Mouse (Mus musculus): ENCODE data around the gene Epb41l4b. TPM values are rescaled to one million over a fixed set of nuclear protein-coding genes. Genes with fewer than 3 reads are reported as not detected.
A peak's percentile ranks its signal among the peaks of the same experiment; 100 is the strongest.

Gene Epb41l4b
- polyA plus RNA-seq, 1 experiment, result 8.7 TPM

DNA sequence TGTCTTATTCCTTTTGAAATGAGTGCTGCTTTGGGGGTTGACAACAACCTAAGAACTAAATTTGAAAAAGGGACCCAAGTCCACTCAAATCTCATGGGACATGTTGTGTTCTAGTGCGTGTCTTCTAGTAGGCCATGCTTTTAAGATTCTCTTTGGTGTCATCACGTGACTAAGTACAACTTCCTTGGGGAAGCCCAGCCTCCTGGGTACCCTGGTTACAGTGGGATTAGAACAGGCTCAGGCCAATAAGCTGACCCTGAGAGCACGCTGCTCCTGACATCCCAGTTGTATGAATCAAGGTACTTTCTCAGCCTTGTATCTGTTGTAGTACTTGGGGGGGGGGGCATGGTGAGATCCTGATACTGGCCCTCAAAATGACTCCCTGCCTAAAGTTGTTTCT is 191.5 kb downstream of the Epb41l4b start:
- DNase-seq (ENCODE audit: low read depth), result no peak
- no peak for TF ChIP-seq POLR2A (IDR thresholded peaks at IDR 0.05; ENCODE audit: borderline replicate concordance, extremely low read depth, insufficient read depth, insufficient read length, poor library complexity, severe bottlenecking)
- TF ChIP-seq CTCF (IDR thresholded peaks at IDR 0.05; ENCODE audit: borderline replicate concordance, extremely low read depth, insufficient read depth, insufficient read length), result no peak

DNA sequence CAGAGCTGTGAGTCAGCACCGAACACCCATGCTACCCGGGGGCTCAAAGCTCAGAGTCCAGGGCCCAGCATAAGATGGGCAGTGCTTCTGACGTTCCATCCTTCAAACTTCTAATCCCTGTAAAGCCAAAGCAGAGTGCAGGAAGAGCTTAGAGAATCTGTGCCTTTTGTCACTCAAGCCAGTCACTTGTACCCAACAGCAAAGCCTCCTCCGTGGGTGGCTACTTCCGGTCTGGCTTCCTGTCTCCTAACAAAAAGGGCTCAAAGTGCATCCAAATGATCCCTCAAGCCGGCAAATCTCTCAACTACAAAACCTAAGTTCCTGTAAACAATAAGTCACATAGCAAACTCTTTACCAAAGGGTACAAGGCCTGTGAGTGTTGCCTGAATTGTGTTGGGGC is 193.7 kb downstream of the Epb41l4b start:
- DNase-seq (ENCODE audit: low read depth), result no peak
- TF ChIP-seq CTCF (IDR thresholded peaks at IDR 0.05; ENCODE audit: borderline replicate concordance, extremely low read depth, insufficient read depth, insufficient read length), result no peak
- no peak for TF ChIP-seq POLR2A (IDR thresholded peaks at IDR 0.05; ENCODE audit: borderline replicate concordance, extremely low read depth, insufficient read depth, insufficient read length, poor library complexity, severe bottlenecking)

DNA sequence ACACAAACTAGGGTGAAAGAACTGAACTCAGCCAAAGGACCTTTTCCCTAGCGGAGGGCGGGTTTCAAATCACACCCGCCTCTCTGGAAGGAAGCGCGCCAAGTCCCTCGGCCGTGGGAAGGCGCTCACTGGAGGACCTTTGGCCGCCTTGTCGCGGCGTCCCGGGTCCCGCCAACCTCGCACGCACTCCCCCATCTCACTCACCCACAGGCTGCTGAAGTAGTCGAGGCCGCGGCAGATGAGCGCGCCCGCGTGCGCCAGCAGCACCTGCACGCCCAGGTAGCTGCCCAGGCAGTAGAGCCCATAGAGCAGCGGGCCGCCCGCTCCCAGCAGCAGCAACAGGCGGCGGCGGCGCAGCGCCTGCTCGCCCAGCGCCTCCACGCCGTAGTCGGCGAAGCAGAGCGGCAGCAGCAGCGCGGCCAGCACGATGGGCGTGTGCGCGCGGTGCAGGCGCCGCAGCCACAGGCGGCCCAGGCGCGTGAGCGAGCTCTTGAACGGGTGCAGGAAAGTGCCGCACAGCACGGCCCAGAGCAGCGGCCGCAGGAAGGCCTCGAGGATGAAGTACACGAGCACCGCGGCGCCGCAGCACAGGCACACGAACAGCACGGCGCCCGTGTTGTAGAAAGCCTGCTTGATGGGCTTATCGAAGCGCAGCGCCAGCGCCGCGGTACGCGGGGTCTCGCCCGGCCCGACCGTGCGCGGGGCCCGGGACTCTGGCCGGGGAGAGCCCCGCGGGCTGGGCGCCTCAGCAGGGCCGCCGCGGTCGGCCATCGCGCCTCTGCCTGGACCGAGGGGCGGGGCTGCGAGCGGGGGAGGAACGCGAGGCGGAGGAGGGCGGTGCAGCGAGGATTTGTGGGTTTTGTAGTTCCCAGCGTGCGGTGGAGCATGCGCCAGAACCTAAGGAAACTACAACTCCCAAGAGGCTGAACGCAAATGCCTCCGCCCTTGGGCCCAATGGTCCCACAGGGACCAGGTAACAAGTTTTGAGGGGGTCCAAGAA is 196.3 kb downstream of the Epb41l4b start, which contains the start of gene Tmem245:
TSS of gene Tmem245 (minus strand) at position 797 of the 1,000 bp plus-strand sequence.
- peak; percentile 98 for DNase-seq (ENCODE audit: low read depth)
- TF ChIP-seq POLR2A (IDR thresholded peaks at IDR 0.05; ENCODE audit: borderline replicate concordance, extremely low read depth, insufficient read depth, insufficient read length, poor library complexity, severe bottlenecking), result peak; percentile 94
- TF ChIP-seq CTCF (IDR thresholded peaks at IDR 0.05; ENCODE audit: borderline replicate concordance, extremely low read depth, insufficient read depth, insufficient read length), result no peak

DNA sequence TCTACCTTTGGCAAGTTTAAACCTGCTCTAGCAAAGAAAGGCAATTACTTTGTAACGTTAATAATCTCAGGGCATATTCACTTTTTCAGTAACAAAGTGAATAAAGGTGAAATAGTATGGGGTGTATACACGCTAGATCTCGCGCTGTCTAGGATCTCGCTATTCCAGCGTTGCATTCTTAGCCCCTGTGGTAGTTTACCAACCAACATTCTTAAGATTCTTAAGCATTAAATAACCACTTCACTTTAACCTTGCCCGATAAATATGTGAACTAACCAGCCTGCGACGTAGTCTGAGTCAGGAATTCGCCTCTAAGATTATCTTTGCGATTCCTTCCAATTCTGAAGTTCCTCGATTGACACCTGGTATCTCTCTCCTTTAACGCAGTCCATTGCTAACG is 197.1 kb downstream of the Epb41l4b start:
- TF ChIP-seq CTCF (IDR thresholded peaks at IDR 0.05; ENCODE audit: borderline replicate concordance, extremely low read depth, insufficient read depth, insufficient read length) (no peak), POLR2A (IDR thresholded peaks at IDR 0.05; ENCODE audit: borderline replicate concordance, extremely low read depth, insufficient read depth, insufficient read length, poor library complexity, severe bottlenecking) (no peak)
- no peak for DNase-seq (ENCODE audit: low read depth)

DNA sequence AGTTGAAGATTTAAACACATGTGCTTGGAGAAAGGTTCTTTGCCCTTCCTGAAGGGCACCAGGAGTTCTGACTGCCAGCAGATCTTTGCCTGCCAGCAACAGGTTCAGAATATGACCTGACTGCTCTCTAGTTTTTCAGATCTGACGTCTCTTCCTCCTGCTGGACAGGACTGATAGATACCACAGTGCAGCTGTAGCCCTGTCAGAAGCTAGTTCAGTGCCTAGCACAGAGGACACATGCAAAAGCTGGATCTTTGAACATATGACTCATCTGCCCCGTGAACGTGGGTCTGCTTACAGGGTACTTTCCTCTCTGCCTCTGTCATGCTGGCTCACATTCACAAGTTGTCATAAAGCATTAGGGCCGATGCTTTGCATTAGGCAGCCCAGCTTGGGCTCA is 199.0 kb downstream of the Epb41l4b start:
- no peak for TF ChIP-seq CTCF (IDR thresholded peaks at IDR 0.05; ENCODE audit: borderline replicate concordance, extremely low read depth, insufficient read depth, insufficient read length)
- TF ChIP-seq POLR2A (IDR thresholded peaks at IDR 0.05; ENCODE audit: borderline replicate concordance, extremely low read depth, insufficient read depth, insufficient read length, poor library complexity, severe bottlenecking), result no peak
- no peak for DNase-seq (ENCODE audit: low read depth)

DNA sequence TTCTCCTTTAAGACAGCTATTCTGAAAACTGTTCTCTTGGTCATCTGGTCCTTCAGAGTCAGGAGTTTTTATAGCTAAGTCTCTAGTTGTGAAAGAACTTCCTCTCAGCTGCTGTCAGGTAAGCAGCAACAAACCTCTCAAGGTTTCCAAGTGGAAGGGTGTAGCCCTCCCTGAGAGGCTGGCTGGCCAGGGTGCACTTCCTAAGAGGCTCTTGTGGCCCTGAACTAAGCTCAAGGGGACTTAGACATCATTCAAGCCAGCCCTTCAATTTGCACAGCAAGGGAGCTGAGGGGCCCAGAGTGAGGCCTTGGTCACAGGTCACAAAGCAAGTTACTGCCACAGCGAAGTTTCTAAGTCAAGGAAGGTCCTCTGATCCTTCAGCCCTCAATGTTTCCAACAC is 200.0 kb downstream of the Epb41l4b start:
- TF ChIP-seq POLR2A (IDR thresholded peaks at IDR 0.05; ENCODE audit: borderline replicate concordance, extremely low read depth, insufficient read depth, insufficient read length, poor library complexity, severe bottlenecking) (no peak), CTCF (IDR thresholded peaks at IDR 0.05; ENCODE audit: borderline replicate concordance, extremely low read depth, insufficient read depth, insufficient read length) (no peak)
- DNase-seq (ENCODE audit: low read depth), result no peak

DNA sequence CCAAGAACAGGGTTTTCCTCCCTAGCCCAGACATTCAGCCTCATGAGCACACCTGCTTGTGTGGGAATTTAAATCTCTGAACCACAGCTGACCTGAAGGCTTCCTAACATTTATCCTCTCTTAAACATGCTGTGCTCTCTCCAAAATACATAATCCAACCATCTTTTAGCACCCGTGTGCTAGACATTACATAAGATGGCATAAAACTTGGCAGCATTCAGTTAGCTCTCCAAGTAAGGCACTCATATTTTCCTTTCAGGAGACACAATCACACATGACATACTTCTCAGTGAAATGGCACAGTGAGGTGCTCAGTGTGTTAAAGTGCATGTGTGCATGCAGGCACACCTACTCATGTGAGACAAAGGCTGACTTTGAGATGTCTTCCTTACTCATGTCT is 200.7 kb downstream of the Epb41l4b start:
- DNase-seq (ENCODE audit: low read depth), result no peak
- no peak for TF ChIP-seq POLR2A (IDR thresholded peaks at IDR 0.05; ENCODE audit: borderline replicate concordance, extremely low read depth, insufficient read depth, insufficient read length, poor library complexity, severe bottlenecking)
- TF ChIP-seq CTCF (IDR thresholded peaks at IDR 0.05; ENCODE audit: borderline replicate concordance, extremely low read depth, insufficient read depth, insufficient read length), result no peak

Other genes with a start within 250 kb of the Epb41l4b start
- 9.8 and 11.4 TPM in 2 replicates for gene Tmem245, start 196.0 kb downstream of the Epb41l4b start, polyA plus RNA-seq (2012; rRNA removed)
- 9.6 and 15.1 TPM in 2 replicates for gene Frrs1l, start 153.0 kb downstream of the Epb41l4b start, polyA plus RNA-seq (2012; rRNA removed)
- gene Ptpn3, start 158.4 kb upstream of the Epb41l4b start, polyA plus RNA-seq (2012; rRNA removed), result 3.1 and 4.9 TPM in 2 replicates

Measured in brain, embryonic 14.5 days (tissue).